Mouse (Mus musculus) ovary, postnatal 10 days (tissue): ENCODE data around the gene Tspan31.
"Not testable (repeated sequence)": the region's sequence is repeated elsewhere in the genome, so short reads cannot be mapped to it uniquely, and the experiment has no call there.

Experiments used
- DNase-seq: peaks from one replicate; pipeline ENCODE4 v3.0.0; 2022; ENCODE audit warnings: low spot score

The Tspan31 gene

DNA sequence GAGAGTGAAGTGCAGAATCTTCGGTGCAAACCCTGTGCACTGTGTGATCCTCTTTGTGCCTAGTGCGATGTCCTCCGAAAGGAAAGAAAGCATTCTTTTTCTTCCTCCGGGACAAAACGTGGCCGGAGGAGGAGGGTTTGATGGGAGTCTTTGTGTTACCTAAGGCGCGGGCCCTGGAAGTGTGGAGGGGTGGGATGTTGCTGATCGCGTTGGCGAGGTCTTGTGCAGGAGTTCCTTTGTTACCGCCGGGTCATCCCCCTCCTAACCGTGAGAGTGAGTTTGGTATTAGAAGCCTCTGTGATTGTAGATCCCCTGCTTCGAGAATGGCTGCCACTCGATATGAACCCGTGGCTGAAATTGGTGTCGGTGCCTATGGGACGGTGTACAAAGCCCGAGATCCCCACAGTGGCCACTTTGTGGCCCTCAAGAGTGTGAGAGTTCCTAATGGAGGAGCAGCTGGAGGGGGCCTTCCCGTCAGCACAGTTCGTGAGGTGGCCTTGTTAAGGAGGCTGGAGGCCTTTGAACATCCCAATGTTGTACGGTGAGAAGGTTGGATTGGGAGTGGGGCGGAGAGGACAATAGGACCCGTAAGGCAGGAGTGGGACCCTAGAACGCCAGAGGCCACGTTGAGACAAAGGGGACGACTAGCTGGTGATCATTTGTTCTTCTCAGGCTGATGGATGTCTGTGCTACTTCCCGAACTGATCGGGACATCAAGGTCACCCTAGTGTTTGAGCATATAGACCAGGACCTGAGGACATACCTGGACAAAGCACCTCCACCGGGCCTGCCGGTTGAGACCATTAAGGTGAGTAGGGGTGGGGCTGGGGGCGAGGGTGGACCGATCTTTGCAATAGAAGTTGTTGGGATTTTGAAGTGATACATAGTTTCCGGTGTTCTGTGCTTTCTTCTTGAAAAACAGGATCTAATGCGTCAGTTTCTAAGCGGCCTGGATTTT is 5.9 kb downstream of the Tspan31 start:
- no peak for DNase-seq

- peak; percentile 95 for DNase-seq
These were observed 6.7 kb downstream of the Tspan31 start, which contains the start of gene Cdk4 for GRCm38 (mm10) chr10:127063239-127063872. Gene Cdk4, plus strand, starts transcription at chr10:127063534.

DNA sequence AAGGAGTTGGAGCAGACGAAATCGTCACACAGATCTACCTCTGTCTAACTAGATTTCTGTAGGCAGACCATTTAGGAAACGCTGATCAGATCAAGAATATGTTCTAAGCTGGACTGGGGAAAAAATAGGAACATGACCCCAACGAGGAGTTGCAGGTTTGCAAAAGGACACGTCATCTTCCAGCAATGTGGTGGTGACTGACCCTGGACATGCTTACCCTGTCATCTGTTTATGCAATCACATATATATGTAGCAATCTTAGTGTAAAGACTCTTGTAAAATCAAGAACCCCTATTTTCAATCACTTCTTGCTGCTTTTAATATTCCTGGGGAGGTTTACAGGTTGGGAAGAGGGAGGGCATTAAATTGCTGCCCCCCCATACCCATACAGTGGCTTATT is 7.6 kb downstream of the Tspan31 start:
- DNase-seq, result no peak

DNA sequence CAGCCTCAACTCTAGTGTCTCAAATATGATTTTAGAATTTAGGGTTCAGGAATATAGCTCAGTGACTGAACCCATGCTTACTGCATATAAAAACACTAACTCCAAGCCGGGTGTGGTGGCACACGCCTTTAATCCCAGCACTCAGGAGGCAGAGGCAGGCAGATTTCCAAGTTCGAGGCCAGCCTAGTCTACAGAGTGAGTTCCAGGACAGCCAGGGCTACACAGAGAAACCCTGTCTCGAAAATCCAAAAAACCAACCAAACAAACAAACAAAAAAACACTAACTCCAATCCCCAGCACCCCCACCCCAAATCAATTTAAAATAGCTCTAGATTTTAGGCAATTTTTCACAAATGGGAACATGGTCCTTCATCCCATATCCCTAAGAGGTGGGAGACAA is 8.0 kb downstream of the Tspan31 start:
- not testable (repeated sequence) for DNase-seq

DNA sequence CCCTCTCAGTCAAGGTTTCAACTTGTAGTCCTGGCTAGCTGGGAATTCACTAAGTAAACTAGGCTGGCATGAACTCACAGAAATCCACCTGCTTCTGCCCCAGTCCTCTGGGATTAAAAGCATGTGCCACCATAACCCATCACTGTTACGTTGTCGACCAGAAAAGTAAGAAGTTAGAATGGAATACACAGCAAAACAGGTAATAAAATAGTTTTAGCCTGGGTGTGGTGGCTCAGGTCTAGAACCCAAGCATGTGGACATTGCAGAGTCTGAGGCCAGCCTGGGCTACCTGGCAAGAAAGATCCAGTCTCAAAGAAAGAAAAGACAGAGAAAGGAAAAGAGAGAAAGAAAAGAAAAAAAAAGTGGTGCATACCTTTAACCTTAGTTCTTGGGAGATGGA is 8.6 kb downstream of the Tspan31 start:
- no peak for DNase-seq

- DNase-seq, result no peak
These were observed 9.0 kb downstream of the Tspan31 start for GRCm38 (mm10) chr10:127061085-127061484.

DNA sequence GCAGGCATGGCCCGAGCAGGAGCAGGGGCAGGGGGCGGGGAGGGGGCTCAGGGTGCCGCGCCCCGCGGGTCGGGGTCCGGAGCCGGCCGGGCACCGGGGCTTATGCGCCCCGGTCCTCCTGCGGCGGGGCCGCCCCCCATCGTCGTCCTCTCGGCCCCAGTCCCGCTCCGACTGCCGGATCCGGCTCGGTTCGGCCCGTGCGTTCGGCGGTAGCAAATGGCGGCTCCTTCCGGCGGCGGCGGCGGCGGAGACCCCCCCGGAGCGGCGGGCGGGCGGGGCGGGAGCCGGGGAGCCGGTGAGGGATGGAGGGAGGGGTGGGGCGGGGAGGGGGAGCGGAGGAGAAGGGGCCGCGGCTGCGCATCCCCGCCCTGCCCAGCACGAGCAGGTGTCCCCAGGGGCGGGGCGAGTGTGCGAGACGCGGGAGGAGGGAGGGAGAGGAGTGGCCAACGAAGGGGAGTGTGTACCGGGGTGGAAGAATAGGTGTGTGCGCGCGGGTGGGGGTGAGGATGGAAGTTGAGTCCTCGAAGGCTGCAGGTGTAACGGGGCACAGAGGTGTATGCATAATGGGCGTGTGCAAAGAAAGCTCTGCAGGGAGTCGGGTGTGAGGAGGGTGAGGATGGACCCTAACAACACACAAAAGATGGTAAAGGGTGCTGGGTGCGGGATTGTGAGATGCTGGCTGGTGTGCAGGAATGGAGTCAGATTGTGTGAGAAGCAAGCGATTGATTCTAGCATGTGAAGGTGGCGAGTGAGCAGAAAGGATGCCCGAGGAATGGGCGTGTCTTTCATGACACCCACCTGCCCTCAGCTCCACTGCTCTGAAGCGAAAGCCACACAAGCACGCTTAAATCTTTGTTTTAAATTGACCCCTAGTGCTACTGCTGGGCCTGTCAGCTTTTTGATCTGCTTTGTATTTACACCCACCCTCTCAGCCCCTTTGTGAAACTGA is 9.8 kb downstream of the Tspan31 start, which contains the start of gene March9:
March9 (minus strand) TSS at position 217 of the 949 bp plus-strand sequence.
- no peak for DNase-seq

- DNase-seq, result no peak
These were observed 10.7 kb downstream of the Tspan31 start for GRCm38 (mm10) chr10:127059174-127059967.

GRCm38 (mm10) chr10:127058708-127059107 is 11.4 kb downstream of the Tspan31 start:
- no peak for DNase-seq

GRCm38 (mm10) chr10:127058161-127058560 is 11.9 kb downstream of the Tspan31 start:
- DNase-seq, result no peak

DNA sequence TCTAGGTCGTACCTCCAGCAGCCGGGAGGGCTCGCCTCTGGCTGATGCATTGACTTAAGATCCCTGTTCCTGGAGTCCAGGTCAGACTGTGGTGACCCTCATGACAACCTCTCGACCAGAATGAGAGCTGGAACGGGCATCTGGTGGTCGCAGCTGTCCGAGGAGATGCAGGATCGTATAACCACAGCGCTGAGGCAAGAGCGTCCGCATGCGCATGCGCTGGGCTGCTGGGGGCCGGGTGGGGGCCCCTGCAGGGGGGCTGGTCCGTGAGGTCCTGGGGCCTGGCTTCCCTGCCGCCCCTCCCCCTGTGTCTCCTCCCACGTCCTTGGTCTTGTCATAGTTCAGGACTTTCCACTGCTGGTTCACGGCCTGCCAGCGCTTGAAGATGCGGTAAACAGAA is 13.6 kb downstream of the Tspan31 start:
- no peak for DNase-seq

- DNase-seq, result no peak
These were observed 14.7 kb downstream of the Tspan31 start for GRCm38 (mm10) chr10:127055406-127055805.

DNA sequence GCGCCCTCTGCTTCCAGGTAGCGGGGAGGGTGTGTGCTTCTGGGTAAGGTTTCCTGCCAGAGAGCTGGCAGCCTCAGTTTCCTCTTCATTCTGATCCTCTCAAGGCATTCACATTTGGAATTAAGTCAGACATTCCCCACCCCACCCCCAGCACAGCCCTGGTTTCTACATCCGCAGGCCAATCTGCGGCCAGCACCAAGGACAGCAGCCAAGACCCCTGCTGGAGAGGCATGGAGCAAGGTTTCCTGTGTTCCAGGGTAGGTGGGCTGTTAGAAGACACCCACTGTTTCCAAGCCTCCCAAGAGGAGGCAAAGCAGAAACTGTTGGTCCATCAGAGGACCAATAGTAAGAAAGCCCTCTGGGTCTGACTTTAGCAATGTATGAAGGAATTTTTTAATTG is 15.4 kb downstream of the Tspan31 start:
- no peak for DNase-seq

- no peak for DNase-seq
These were observed 20.0 kb downstream of the Tspan31 start for GRCm38 (mm10) chr10:127050119-127050474.

- DNase-seq, result no peak
These were observed 20.5 kb downstream of the Tspan31 start for GRCm38 (mm10) chr10:127049395-127050118.

- no peak for DNase-seq
These were observed 21.3 kb downstream of the Tspan31 start for GRCm38 (mm10) chr10:127048608-127049394.

- no peak for DNase-seq
These were observed 22.1 kb downstream of the Tspan31 start, which contains the start of gene Cyp27b1 for GRCm38 (mm10) chr10:127047954-127048353. Gene Cyp27b1, plus strand, starts transcription at chr10:127048250.

DNA sequence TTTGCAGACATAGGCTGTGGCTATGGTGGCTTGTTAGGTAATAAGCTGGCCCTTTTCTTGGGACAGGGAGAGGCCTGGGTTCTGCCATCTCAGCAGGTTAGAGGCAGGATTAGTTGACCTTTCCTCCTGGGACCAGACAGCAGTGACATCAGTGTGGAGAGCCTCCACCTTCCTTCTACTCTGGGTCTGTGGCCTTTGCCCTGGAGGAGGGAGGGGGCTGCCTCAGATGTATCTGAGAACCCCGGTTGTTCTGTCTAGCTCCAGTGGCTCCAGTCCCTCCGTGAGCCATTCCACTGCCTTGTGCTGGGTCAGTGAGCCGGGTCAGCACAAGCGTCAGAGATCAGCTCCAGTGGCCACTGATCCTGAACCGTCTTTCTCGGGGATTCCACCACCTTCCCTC is 26.9 kb downstream of the Tspan31 start:
- no peak for DNase-seq

DNA sequence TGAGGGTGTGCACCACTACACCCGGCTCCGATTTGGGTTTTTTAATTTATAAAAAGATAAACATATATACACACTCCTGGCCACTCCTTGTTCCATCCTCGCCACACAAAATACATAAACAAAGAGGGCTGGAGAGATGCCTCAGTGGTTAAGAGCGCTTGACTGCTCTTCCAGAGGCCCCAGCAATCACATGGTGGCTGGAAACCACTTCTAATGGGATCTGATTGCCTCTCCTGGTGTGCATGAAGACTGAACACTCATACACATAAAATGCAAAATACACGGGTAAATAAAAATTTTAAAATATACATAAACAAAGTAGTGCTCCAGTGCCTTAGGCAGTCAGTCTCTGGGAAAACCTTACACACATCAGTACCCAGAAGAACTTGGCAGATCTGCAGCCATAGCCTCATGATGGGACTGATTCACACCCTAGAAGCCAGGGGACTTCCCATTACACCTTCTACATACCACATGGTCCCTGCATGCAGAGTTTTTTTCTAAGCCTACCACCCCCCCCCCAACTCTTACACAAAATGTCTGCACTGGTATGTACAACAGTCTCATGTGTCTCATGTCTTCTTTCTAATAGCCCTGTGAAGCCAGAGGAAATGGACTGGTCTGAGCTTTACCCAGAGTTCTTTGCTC is 27.5 kb downstream of the Tspan31 start:
- no peak for DNase-seq
